Mouse (Mus musculus): ENCODE results near the gene Rhov. TPM values are rescaled to one million over a fixed set of nuclear protein-coding genes. Genes with fewer than 3 reads are reported as not detected.
A peak's percentile ranks its signal among the peaks of the same experiment; 100 is the strongest.

Gene Rhov
- polyA plus RNA-seq, 1 experiment: not detected

DNA sequence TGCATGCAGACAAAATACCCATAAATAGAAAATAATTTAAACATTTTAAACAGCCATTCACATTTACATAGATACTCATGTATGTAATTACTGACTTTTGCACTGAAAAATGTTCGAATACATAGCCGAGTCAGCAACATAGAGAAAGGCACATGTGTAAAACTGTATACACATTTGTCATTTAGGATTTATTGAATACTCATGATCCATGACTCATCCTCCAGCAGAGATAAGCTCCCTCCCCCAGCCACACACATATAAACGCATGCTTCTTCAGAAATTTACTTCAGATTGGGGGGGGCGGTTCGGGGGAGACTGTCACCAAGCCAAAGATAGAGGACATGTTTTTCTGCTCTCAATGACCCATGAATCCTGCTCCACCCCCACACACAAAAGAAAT, 7.3 kb downstream of the Rhov start:
- TF ChIP-seq POLR2A (IDR thresholded peaks at IDR 0.05; ENCODE audit: low read depth, low read length): no peak
- no peak for TF ChIP-seq CTCF (IDR thresholded peaks at IDR 0.05; ENCODE audit: borderline replicate concordance, insufficient read depth, low read length)
- no peak overlapping the region for H3K4me3 ChIP-seq (ENCODE audit: insufficient read depth, low read length)
- peaks cover 10% of the 10 kb centered on the region for H3K4me1 ChIP-seq (ENCODE audit: control insufficient read depth, insufficient read depth, low read length)
- no peak overlapping the region for H3K27ac ChIP-seq (ENCODE audit: insufficient read depth, low read length)

DNA sequence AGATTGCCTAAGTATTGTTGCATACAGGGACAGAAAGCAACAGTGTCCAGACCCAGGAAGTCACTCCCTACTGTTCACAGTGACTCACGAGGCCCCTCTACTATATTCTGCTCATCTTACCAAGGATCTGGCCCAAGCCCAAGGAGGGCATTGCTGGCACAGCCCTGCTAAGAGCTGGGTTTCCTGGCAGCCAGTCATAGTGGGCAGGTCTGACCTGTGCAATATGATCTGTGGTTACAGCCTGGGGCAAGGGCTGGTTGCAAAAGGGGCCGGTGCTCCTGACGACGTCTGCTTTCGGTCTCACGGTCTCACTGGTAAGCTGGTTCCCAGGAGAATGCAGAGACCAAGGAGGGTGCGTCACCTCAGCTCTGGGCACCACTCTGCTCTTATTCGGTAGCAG, 8.1 kb downstream of the Rhov start:
- no peak overlapping the region for H3K27ac ChIP-seq (ENCODE audit: insufficient read depth, low read length)
- H3K4me1 ChIP-seq (ENCODE audit: control insufficient read depth, insufficient read depth, low read length): peaks cover 10% of the 10 kb centered on the region
- TF ChIP-seq CTCF (IDR thresholded peaks at IDR 0.05; ENCODE audit: borderline replicate concordance, insufficient read depth, low read length): no peak
- no peak for TF ChIP-seq POLR2A (IDR thresholded peaks at IDR 0.05; ENCODE audit: low read depth, low read length)
- no peak overlapping the region for H3K4me3 ChIP-seq (ENCODE audit: insufficient read depth, low read length)

DNA sequence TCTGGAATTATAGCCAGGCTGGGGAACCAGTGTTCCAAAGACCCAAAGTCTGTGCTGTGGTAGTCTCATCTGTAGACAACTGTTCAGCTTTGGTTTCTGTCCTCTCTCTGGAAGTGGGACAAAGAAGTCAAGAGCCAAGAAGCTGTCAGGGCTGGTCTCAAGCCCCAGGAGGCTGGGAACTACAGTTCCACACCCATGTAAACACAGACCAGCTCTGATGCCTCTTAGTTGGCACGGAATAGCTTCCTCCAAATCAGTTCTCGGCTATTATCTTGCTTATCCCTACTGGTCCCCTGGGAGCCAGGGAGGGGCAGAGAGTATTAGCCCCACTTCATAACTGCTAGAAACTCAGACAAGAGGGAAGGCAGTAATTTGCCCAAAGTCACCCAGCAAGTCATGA, 9.7 kb downstream of the Rhov start:
- H3K27ac ChIP-seq (ENCODE audit: insufficient read depth, low read length): no peak overlapping the region
- H3K4me1 ChIP-seq (ENCODE audit: control insufficient read depth, insufficient read depth, low read length): peaks cover 10% of the 10 kb centered on the region
- TF ChIP-seq POLR2A (IDR thresholded peaks at IDR 0.05; ENCODE audit: low read depth, low read length): no peak
- no peak for TF ChIP-seq CTCF (IDR thresholded peaks at IDR 0.05; ENCODE audit: borderline replicate concordance, insufficient read depth, low read length)
- no peak overlapping the region for H3K4me3 ChIP-seq (ENCODE audit: insufficient read depth, low read length)

DNA sequence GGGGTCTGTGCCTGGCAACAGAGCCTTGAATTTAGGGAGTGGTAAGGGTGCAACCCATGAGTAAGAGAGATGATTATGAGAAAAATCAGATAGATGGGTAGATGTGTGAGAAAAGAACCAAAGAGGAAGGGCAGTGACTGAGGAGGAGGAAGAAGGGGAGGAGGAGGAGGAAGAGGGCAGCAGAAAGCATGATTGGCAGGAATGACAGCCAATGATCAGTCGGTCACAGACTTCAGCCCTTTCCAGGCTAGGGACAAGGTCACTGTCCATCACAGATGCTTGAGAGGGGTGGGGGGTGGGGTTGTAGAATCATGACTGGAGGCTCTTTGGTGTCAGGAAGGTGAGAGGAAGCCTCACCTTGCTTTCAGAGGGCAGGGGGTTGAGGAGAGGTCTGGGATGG, 10.6 kb downstream of the Rhov start:
- no peak for TF ChIP-seq POLR2A (IDR thresholded peaks at IDR 0.05; ENCODE audit: low read depth, low read length)
- no peak for TF ChIP-seq CTCF (IDR thresholded peaks at IDR 0.05; ENCODE audit: borderline replicate concordance, insufficient read depth, low read length)
- Histone ChIP-seq H3K27ac (ENCODE audit: insufficient read depth, low read length) (no peak overlapping the region), H3K4me3 (ENCODE audit: insufficient read depth, low read length) (no peak overlapping the region), H3K4me1 (ENCODE audit: control insufficient read depth, insufficient read depth, low read length) (peaks cover 10% of the 10 kb centered on the region)

DNA sequence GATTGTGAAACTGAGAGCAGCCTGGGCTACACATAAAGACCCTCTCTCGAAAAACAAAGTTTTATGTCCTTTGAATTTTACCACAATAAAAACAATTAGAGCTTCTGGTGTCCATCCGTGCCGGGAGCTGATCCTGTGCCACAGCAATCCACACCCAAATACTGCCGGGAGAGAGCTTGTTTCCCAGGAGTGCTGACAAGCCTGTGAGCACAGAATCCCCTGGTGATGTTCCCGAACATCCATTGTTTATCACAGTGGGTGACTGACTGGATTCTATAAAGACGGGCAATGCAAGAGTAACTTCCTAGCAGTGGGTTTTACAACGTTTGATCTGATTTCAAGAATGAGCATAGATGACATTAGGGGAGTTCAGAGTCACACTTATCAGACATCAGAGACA, 16.1 kb downstream of the Rhov start:
- Histone ChIP-seq H3K27ac (ENCODE audit: insufficient read depth, low read length) (no peak overlapping the region), H3K4me1 (ENCODE audit: control insufficient read depth, insufficient read depth, low read length) (no peaks in the 10 kb centered on the region), H3K4me3 (ENCODE audit: insufficient read depth, low read length) (no peak overlapping the region)
- no peak for TF ChIP-seq CTCF (IDR thresholded peaks at IDR 0.05; ENCODE audit: borderline replicate concordance, insufficient read depth, low read length)
- no peak for TF ChIP-seq POLR2A (IDR thresholded peaks at IDR 0.05; ENCODE audit: low read depth, low read length)

DNA sequence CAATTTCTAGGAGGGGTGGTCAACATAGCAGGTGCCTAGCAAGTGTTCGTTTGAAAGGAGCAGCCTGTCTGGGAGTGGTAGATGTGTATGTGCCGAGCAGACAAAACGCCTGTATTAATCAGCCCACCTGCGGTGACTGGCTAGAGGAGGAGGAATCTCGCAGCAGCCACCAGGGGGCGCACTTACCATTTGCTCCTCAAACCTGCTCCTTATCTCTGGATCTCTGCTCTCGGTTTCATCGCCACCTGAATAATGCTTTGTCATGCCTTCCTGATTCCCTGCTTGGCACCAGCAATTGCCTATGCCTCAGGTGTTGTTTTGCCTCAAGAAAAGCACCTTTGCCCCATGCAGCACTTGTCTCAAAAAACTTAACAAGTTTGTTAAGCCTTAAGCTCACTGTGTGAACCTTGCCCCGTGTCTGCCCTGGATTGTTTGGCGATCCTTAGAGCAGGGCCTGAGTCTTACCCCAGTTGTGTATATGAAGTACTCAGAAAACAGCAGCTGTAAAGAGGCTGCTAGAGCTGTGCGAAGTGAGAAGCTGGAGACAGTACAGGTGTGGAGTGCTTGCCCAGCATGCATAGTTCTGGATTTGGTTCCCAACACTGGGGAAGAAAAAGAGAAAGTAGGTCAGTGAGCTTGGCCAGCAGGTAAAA, 20.1 kb downstream of the Rhov start:
- no peak overlapping the region for H3K4me3 ChIP-seq (ENCODE audit: insufficient read depth, low read length)
- H3K27ac ChIP-seq (ENCODE audit: insufficient read depth, low read length): no peak overlapping the region
- TF ChIP-seq POLR2A (IDR thresholded peaks at IDR 0.05; ENCODE audit: low read depth, low read length) (no peak), CTCF (IDR thresholded peaks at IDR 0.05; ENCODE audit: borderline replicate concordance, insufficient read depth, low read length) (peak; percentile 79)
- no peaks in the 10 kb centered on the region for H3K4me1 ChIP-seq (ENCODE audit: control insufficient read depth, insufficient read depth, low read length)

DNA sequence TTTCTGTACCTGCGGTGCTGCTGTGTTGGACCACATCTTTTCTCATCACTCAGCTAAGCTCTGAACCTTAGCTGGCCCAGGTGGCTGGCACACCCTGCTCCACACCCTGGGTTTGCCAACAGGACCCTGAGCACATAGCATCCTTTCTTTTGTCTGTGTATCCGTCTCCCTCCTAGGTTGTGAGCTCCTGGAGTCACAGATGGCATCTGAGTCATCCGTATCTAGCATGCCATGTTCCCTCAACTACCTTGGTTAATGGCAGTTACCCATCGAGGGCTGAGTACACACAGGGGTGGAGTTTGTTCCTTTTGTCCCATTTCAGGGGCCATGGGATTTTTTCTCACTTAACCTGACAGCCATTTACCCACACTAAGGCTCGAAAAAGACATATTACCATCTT, 20.7 kb downstream of the Rhov start:
- TF ChIP-seq CTCF (IDR thresholded peaks at IDR 0.05; ENCODE audit: borderline replicate concordance, insufficient read depth, low read length) (no peak), POLR2A (IDR thresholded peaks at IDR 0.05; ENCODE audit: low read depth, low read length) (no peak)
- no peak overlapping the region for H3K27ac ChIP-seq (ENCODE audit: insufficient read depth, low read length)
- H3K4me3 ChIP-seq (ENCODE audit: insufficient read depth, low read length): no peak overlapping the region
- H3K4me1 ChIP-seq (ENCODE audit: control insufficient read depth, insufficient read depth, low read length): no peaks in the 10 kb centered on the region

DNA sequence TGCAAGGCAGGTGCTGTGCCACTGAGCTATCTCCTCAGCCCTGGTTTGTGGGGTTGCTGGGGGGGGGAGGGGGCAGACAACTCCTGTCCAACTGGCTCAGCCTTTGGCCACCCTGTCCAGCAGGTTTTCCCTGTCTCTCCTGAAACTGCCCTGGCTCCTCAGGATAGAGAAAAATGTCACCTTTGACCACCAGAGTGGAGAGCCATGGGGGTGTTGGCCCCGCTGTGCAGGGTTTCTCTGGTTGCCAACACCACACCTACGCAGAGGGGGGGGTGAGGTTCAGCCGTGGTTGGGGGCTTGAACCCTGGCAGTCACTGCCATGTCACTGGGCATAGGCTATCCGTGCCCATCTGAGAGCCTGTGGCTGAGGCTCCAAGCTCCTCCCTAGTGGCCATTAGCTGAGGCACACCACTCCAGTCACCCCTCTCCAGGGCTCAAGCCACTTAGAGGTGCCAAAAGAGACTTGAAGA, 21.4 kb downstream of the Rhov start:
- H3K4me1 ChIP-seq (ENCODE audit: control insufficient read depth, insufficient read depth, low read length): no peaks in the 10 kb centered on the region
- H3K27ac ChIP-seq (ENCODE audit: insufficient read depth, low read length): no peak overlapping the region
- TF ChIP-seq CTCF (IDR thresholded peaks at IDR 0.05; ENCODE audit: borderline replicate concordance, insufficient read depth, low read length) (no peak), POLR2A (IDR thresholded peaks at IDR 0.05; ENCODE audit: low read depth, low read length) (no peak)
- no peak overlapping the region for H3K4me3 ChIP-seq (ENCODE audit: insufficient read depth, low read length)

DNA sequence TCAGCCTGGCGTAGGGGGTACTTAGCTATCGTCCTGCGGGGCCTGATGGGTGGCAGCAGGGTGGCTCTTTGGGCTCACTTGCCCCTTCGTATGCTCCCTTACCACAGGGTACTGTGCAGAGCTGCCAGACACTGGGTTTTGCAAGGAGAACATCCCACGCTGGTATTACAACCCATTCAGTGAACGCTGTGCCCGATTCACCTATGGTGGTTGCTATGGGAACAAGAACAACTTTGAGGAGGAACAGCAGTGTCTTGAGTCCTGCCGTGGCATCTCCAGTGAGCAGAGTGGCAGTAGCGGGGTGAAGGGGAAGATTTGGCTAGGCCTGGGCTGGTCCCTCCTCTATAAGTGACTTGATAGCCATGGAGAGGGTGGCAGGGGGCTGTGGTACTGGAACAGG, 23.2 kb downstream of the Rhov start:
- no peak for TF ChIP-seq CTCF (IDR thresholded peaks at IDR 0.05; ENCODE audit: borderline replicate concordance, insufficient read depth, low read length)
- TF ChIP-seq POLR2A (IDR thresholded peaks at IDR 0.05; ENCODE audit: low read depth, low read length): no peak

DNA sequence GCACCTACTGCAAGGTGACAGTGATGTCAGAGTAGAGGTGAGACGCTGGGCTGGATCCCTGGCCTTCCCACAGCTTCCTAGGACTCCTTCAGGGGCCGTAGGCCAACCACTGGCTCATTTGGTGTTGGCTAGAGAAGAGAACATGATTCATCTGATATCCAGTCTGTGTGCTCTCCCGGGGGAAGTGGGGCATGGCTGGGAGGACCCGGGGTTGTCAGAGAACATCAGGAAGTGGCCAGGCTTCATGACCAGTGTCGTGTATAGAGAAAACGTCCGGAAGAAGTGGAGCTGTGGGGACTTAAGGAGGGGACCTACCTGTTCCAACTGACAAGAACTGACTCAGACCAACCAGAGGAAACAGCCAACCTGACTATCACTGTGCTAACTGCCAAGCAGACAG, 25.8 kb downstream of the Rhov start:
- no peak for TF ChIP-seq CTCF (IDR thresholded peaks at IDR 0.05; ENCODE audit: borderline replicate concordance, insufficient read depth, low read length)
- no peak for TF ChIP-seq POLR2A (IDR thresholded peaks at IDR 0.05; ENCODE audit: low read depth, low read length)
- Histone ChIP-seq H3K27ac (ENCODE audit: insufficient read depth, low read length) (no peak overlapping the region), H3K4me3 (ENCODE audit: insufficient read depth, low read length) (no peak overlapping the region), H3K4me1 (ENCODE audit: control insufficient read depth, insufficient read depth, low read length) (no peaks in the 10 kb centered on the region)

More for the DNA sequence above, 23.2 kb downstream of the Rhov start:
- H3K4me1 ChIP-seq (ENCODE audit: control insufficient read depth, insufficient read depth, low read length): no peaks in the 10 kb centered on the region
- H3K4me3 ChIP-seq (ENCODE audit: insufficient read depth, low read length): no peak overlapping the region
- H3K27ac ChIP-seq (ENCODE audit: insufficient read depth, low read length): no peak overlapping the region

Measured in embryonic fibroblast, embryonic 13.5 days (primary cell).